Mouse (Mus musculus) layer of hippocampus, adult 9-11 months (tissue): ENCODE measurements around the gene Blmh.

Experiments
- DNase-seq: peaks from one replicate; pipeline ENCODE4 v3.0.0; 2022

Gene Blmh

GRCm38 (mm10) chr11:77002361-77002760 is 77.8 kb downstream of the Blmh start:
- DNase-seq: no peak

GRCm38 (mm10) chr11:77005881-77006280 is 81.3 kb downstream of the Blmh start:
- DNase-seq: no peak

- DNase-seq: no peak
Observed at GRCm38 (mm10) chr11:77006616-77007015, 82.0 kb downstream of the Blmh start.

DNA sequence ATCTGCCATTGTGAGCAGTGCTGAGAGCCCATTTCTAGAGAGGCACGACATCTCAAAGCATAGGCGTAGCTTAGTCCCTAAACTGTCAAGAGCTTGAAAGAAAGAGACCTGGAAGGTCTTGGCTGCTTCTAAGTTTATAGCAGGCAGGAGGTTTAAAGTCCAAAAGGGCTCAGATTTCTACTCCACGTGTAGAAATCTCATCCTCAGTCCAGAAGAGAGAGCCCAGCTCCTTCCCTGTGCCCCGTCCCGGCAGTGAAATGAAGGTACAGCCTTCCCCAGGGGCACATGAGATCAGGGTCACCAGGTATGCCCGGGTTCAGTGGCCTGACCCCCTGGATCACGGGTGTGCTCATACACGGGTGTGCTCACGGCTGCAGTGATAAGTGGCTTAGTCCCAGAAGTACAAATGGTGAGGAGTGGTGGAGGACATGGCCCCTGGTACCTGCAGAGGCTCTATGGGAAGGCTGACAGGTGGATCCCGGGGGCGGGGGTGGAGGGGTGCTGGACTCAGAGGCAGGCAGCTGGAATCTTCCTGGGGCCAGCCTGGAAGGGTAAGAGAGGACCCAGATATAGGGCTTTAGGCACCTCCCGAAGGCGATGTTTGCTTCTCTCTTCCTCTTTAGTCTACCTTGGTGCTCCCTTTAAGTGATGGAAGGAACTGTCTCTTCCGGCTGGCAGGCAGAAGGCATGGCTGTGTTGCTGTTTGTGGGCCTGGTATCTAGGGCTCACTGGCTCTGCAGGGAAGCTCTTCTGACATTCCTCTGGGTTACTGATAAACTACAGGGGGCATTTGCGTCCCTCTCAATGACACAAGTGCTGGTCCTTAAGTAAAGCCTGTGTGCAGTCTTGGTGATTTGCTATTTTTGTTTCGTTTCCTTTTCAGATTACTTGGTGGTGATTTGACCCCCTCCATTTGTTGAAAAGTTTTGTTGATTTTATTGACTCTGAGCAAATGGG is 84.7 kb downstream of the Blmh start:
- no peak for DNase-seq

- DNase-seq: no peak
Observed at GRCm38 (mm10) chr11:77010762-77011475, 86.3 kb downstream of the Blmh start.

DNA sequence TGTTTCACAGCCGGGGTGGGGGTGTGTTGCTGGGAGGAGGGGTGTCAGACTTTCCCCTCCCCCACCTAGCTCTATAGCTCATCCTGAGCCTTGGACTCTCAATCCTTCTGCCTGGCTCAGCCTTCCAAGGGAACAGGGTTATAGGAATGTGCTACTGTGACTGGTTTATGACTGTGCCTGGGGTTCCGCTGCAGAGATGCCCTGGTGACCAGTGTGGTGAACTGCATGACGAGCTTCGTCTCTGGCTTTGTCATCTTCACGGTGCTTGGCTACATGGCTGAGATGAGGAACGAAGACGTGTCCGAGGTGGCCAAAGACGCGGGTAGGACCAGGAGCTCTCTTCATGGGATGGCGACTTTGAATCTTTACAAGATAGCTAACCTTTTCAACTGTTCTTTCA is 93.4 kb downstream of the Blmh start:
- DNase-seq: no peak

GRCm38 (mm10) chr11:77019539-77019938 is 94.9 kb downstream of the Blmh start:
- no peak for DNase-seq

GRCm38 (mm10) chr11:77021749-77022396 is 97.3 kb downstream of the Blmh start:
- DNase-seq: no peak

- no peak for DNase-seq
Observed at GRCm38 (mm10) chr11:77026559-77026958, 102.0 kb downstream of the Blmh start.

- no peak for DNase-seq
Observed at GRCm38 (mm10) chr11:77028157-77028556, 103.5 kb downstream of the Blmh start.

- DNase-seq: no peak
Observed at GRCm38 (mm10) chr11:77031151-77031934, 106.7 kb downstream of the Blmh start.
